Comparison of ENCODE assay signal across 8 mouse cellular contexts in genomic region chr6:105090882-105091281, GRCm38 (mm10).
DNase-seq lines count a peak whose midpoint lies in the region; ATAC-seq and TF ChIP-seq lines count a peak whose summit lies in the region.
"Had no signal": no experiment of that assay in that cellular context is flagged by ENCODE, and none has a peak within 500 bp of the region (broad histone marks: within the 10 kb centered on the region; RNA-seq: fewer than 3 reads in every experiment).

No protein-coding gene starts in this region.

- 13% methylated on average over 1 of the region's 1 CpGs for WGBS in lung, embryonic 14.5 days
- 13% methylated on average over 1 of the region's 1 CpGs for WGBS in hindbrain, embryonic 14.5 days

- H3K4me2 ChIP-seq in lung, embryonic 14.5 days = no peak overlapping the region
- no peak overlapping the region for H3K4me2 ChIP-seq in hindbrain, embryonic 14.5 days (replicated peaks)

- no peak for ATAC-seq in lung, embryonic 14.5 days (ENCODE audit: insufficient read depth)
- ATAC-seq in hindbrain, embryonic 14.5 days (ENCODE audit: low FRiP score) = no peak
- ATAC-seq in inflammation-experienced regulatory T-cells, adult 6 months = no peak

- H3K27ac ChIP-seq in lung, embryonic 14.5 days (ENCODE audit: low read depth) = no peak overlapping the region
- no peak overlapping the region for H3K27ac ChIP-seq in hindbrain, embryonic 14.5 days

- H3K9me3 ChIP-seq in lung, embryonic 14.5 days (ENCODE audit: low read depth, low read length) = no peaks in the 10 kb centered on the region
- no peaks in the 10 kb centered on the region for H3K9me3 ChIP-seq in hindbrain, embryonic 14.5 days (ENCODE audit: control insufficient read depth, low read length)

- DNase-seq in lung, embryonic 14.5 days = peak; percentile 49
- DNase-seq in lung, postnatal 4 days = no peak
- DNase-seq in NIH3T3 (ENCODE audit: low read depth) = peak; percentile 27
- peak; percentile 60 to 79 for DNase-seq in cerebellum, postnatal 14 days
- DNase-seq in hindbrain, embryonic 14.5 days (ENCODE audit: low spot score) = peak; percentile 34
- peak; percentile 39 for DNase-seq in right cerebral cortex, postnatal 14 days

- no peak overlapping the region for H3K9ac ChIP-seq in lung, embryonic 14.5 days
- no peak overlapping the region for H3K9ac ChIP-seq in hindbrain, embryonic 14.5 days

- no peak overlapping the region for H3K4me3 ChIP-seq in lung, embryonic 14.5 days (ENCODE audit: low read depth, low read length)
- no peak overlapping the region for H3K4me3 ChIP-seq in hindbrain, embryonic 14.5 days (replicated peaks; ENCODE audit: low read length)
- H3K4me3 ChIP-seq: erythroblast, embryonic 14.5 days had no signal

- TF ChIP-seq CTCF in lung, embryonic 14.5 days (IDR thresholded peaks at IDR 0.05; ENCODE audit: low read depth) = peak; percentile 62

- no peaks in the 10 kb centered on the region for H3K4me1 ChIP-seq in lung, embryonic 14.5 days (ENCODE audit: insufficient read depth)
- no peaks in the 10 kb centered on the region for H3K4me1 ChIP-seq in hindbrain, embryonic 14.5 days (replicated peaks; ENCODE audit: control insufficient read depth, insufficient read depth, low read length)

- no peaks in the 10 kb centered on the region for H3K36me3 ChIP-seq in lung, embryonic 14.5 days (ENCODE audit: insufficient read depth)
- no peaks in the 10 kb centered on the region for H3K36me3 ChIP-seq in hindbrain, embryonic 14.5 days (replicated peaks; ENCODE audit: control insufficient read depth, insufficient read depth)

- H3K27me3 ChIP-seq in lung, embryonic 14.5 days (ENCODE audit: insufficient read depth, low read length) = no peaks in the 10 kb centered on the region
- H3K27me3 ChIP-seq in hindbrain, embryonic 14.5 days (ENCODE audit: control insufficient read depth, insufficient read depth, low read length) = no peaks in the 10 kb centered on the region

Comparison
In these comparisons a context has a peak if more than half of its experiments do, and no peak if none do; other contexts are left out.
1. DNase-seq: peak in lung, embryonic 14.5 days (single experiment), NIH3T3 (single experiment), cerebellum, postnatal 14 days (2 of 2), hindbrain, embryonic 14.5 days (single experiment) and right cerebral cortex, postnatal 14 days (single experiment); none in lung, postnatal 4 days (0 of 2).